Comparison of ENCODE assay signal across 8 mouse cellular contexts in genomic region chr7:126847421-126848398, GRCm38 (mm10). TPM values are rescaled to one million over a fixed set of nuclear protein-coding genes. Genes with fewer than 3 reads are reported as not detected.
A peak's percentile ranks its signal among the peaks of the same experiment; 100 is the strongest.
DNase-seq lines count a peak whose midpoint lies in the region; ATAC-seq and TF ChIP-seq lines count a peak whose summit lies in the region.

No protein-coding gene starts in this region.

- WGBS in cerebellum, adult 2 months = 1% methylated on average over 74 of the region's 74 CpGs
- 1% methylated on average over 55 of the region's 74 CpGs for WGBS in lung, postnatal 0 days
- under 1% methylated on average over 70 of the region's 74 CpGs for WGBS in midbrain, embryonic 11.5 days

- H3K9me3 ChIP-seq in lung, postnatal 0 days (ENCODE audit: low read length) = no peaks in the 10 kb centered on the region
- no peaks in the 10 kb centered on the region for H3K9me3 ChIP-seq in midbrain, embryonic 11.5 days (ENCODE audit: control insufficient read depth, low read length)

- TF ChIP-seq POLR2A in cerebellum, adult 2 months (IDR thresholded peaks at IDR 0.05; ENCODE audit: borderline replicate concordance, insufficient read depth, low read length) = no peak

- ATAC-seq in lung, postnatal 0 days = peak; percentile 49
- ATAC-seq in granulocyte monocyte progenitor cell, adult 5-6 weeks (replicated peaks; ENCODE audit: poor library complexity, severe bottlenecking) = peak; percentile 26
- peak; percentile 72 for ATAC-seq in midbrain, embryonic 11.5 days (ENCODE audit: low FRiP score)

- H3K36me3 ChIP-seq in lung, postnatal 0 days (ENCODE audit: insufficient read depth, low read length) = 0 out of 2 replicates have a peak, but pooled peaks cover under 1% of the 10 kb centered on the region
- H3K36me3 ChIP-seq in midbrain, embryonic 11.5 days (ENCODE audit: control insufficient read depth, insufficient read depth, low read length) = peaks cover 4% of the 10 kb centered on the region; the same call in 1 of the 2 replicates

- no peak for TF ChIP-seq CTCF in cerebellum, adult 2 months (IDR thresholded peaks at IDR 0.05; ENCODE audit: borderline replicate concordance, insufficient read depth, low read depth, low read length)
- no peak for TF ChIP-seq CTCF in lung, postnatal 0 days (IDR thresholded peaks at IDR 0.05)

- no peak for TF ChIP-seq EP300 in lung, postnatal 0 days (IDR thresholded peaks at IDR 0.05)

- no peaks in the 10 kb centered on the region for H3K27me3 ChIP-seq in cerebellum, adult 2 months (ENCODE audit: control insufficient read depth, insufficient read depth, low read length)
- H3K27me3 ChIP-seq in lung, postnatal 0 days (replicated peaks; ENCODE audit: insufficient read depth, low read length) = 0 out of 2 replicates have a peak, but pooled peaks cover 22% of the 10 kb centered on the region
- H3K27me3 ChIP-seq in midbrain, embryonic 11.5 days (ENCODE audit: control insufficient read depth, insufficient read depth, low read length) = peaks cover 17% of the 10 kb centered on the region

- peak in 1 of 2 experiments; percentile 28 for DNase-seq in cerebellum, adult 2 months
- no peak for DNase-seq in cerebellum, adult 8-10 months
- DNase-seq in lung, postnatal 0 days (ENCODE audit: low spot score) = peak; percentile 17
- no peak for DNase-seq in lung, adult 18-20 months
- DNase-seq in midbrain, embryonic 11.5 days (ENCODE audit: low spot score, missing footprints) = peak; percentile 94
- DNase-seq in gastrocnemius, postnatal 4 days (ENCODE audit: low spot score in 2 of 2) = no peak
- no peak for DNase-seq in ovary, postnatal 10 days (ENCODE audit: low spot score)

- peak overlapping the region; percentile 34 for H3K4me3 ChIP-seq in cerebellum, adult 2 months (replicated peaks; ENCODE audit: insufficient read depth, low read depth, low read length)
- H3K4me3 ChIP-seq in lung, postnatal 0 days (ENCODE audit: low read depth, low read length) = peak overlapping the region; percentile 46
- H3K4me3 ChIP-seq in midbrain, embryonic 11.5 days (ENCODE audit: low read depth, low read length) = peak overlapping the region; percentile 56

- H3K4me1 ChIP-seq in cerebellum, adult 2 months (ENCODE audit: control insufficient read depth, insufficient read depth, low read length) = peaks cover 4% of the 10 kb centered on the region; the same call in 1 of the 2 replicates
- H3K4me1 ChIP-seq in lung, postnatal 0 days (ENCODE audit: insufficient read depth, low read depth, low read length) = no peaks in the 10 kb centered on the region
- H3K4me1 ChIP-seq in midbrain, embryonic 11.5 days (ENCODE audit: control insufficient read depth, insufficient read depth, low read length) = peaks cover 20% of the 10 kb centered on the region

- H3K9ac ChIP-seq in lung, postnatal 0 days (replicated peaks; ENCODE audit: low read depth) = no peak overlapping the region
- H3K9ac ChIP-seq in midbrain, embryonic 11.5 days (ENCODE audit: low read length) = peak overlapping the region; percentile 80

- no peak overlapping the region for H3K27ac ChIP-seq in cerebellum, adult 2 months (ENCODE audit: insufficient read depth, low read length)
- no peak overlapping the region for H3K27ac ChIP-seq in lung, postnatal 0 days (ENCODE audit: low read length)
- H3K27ac ChIP-seq in midbrain, embryonic 11.5 days (ENCODE audit: low read depth, low read length) = no peak overlapping the region

- peak overlapping the region; percentile 95 for H3K4me2 ChIP-seq in lung, postnatal 0 days (replicated peaks; ENCODE audit: low read depth, low read length)
- peak overlapping the region; percentile 100 for H3K4me2 ChIP-seq in midbrain, embryonic 11.5 days

RNA-seq across cellular contexts. Expression of gene Doc2a, which starts 0.5 kb away (rescaled TPM):
- polyA plus RNA-seq in cerebellum, adult 2 months (2012; rRNA removed) = 9.7 and 12.1 TPM in 2 replicates
- polyA plus RNA-seq in lung, postnatal 0 days (2015; fragmentation: Nextera tagmentation; extraction: Ambion mirVana) = 0.20 and 0.33 TPM in 2 replicates
- total RNA-seq in granulocyte monocyte progenitor cell, adult 5-6 weeks (2014; fragmentation: Nextera tagmentation) = not detected in 2 replicates
- total RNA-seq in granulocyte monocyte progenitor cell, adult 5-6 weeks (2017) = 0.15 TPM in 1 of 2 replicates, not detected in the other
- 4.1 and 4.8 TPM in 2 replicates for polyA plus RNA-seq in midbrain, embryonic 11.5 days (2014; fragmentation: Nextera tagmentation; extraction: Ambion mirVana)
- total RNA-seq in gastrocnemius, postnatal 4 days (2021) = under 1 TPM; 0.26 to 0.32 TPM

RNA-seq across cellular contexts. Expression of gene Hirip3, which starts 14.1 kb away (rescaled TPM):
- 60.9 and 63.1 TPM in 2 replicates for polyA plus RNA-seq in cerebellum, adult 2 months (2012; rRNA removed)
- polyA plus RNA-seq in lung, postnatal 0 days (2015; fragmentation: Nextera tagmentation; extraction: Ambion mirVana) = 8.4 and 9.3 TPM in 2 replicates
- 62.2 and 65.9 TPM in 2 replicates for total RNA-seq in granulocyte monocyte progenitor cell, adult 5-6 weeks (2014; fragmentation: Nextera tagmentation)
- total RNA-seq in granulocyte monocyte progenitor cell, adult 5-6 weeks (2017) = 168 and 171 TPM in 2 replicates
- polyA plus RNA-seq in midbrain, embryonic 11.5 days (2014; fragmentation: Nextera tagmentation; extraction: Ambion mirVana) = 23.8 and 28.4 TPM in 2 replicates
- 10 to 100 TPM; 22.2 to 29.4 TPM for total RNA-seq in gastrocnemius, postnatal 4 days (2021)

RNA-seq across cellular contexts. Expression of gene Ino80e, which starts 14.5 kb away (rescaled TPM):
- 67.3 and 67.6 TPM in 2 replicates for polyA plus RNA-seq in cerebellum, adult 2 months (2012; rRNA removed)
- polyA plus RNA-seq in lung, postnatal 0 days (2015; fragmentation: Nextera tagmentation; extraction: Ambion mirVana) = 52.2 and 54.7 TPM in 2 replicates
- total RNA-seq in granulocyte monocyte progenitor cell, adult 5-6 weeks (2014; fragmentation: Nextera tagmentation) = 89.0 and 100 TPM in 2 replicates
- 23.4 and 35.3 TPM in 2 replicates for total RNA-seq in granulocyte monocyte progenitor cell, adult 5-6 weeks (2017)
- polyA plus RNA-seq in midbrain, embryonic 11.5 days (2014; fragmentation: Nextera tagmentation; extraction: Ambion mirVana) = 92.6 and 99.7 TPM in 2 replicates
- 10 to 100 TPM; 35.9 to 38.7 TPM for total RNA-seq in gastrocnemius, postnatal 4 days (2021)

RNA-seq across cellular contexts. Expression of gene 4930451I11Rik, which starts 16.3 kb away (rescaled TPM):
- polyA plus RNA-seq in cerebellum, adult 2 months (2012; rRNA removed) = not detected in 2 replicates
- not detected in 2 replicates for polyA plus RNA-seq in lung, postnatal 0 days (2015; fragmentation: Nextera tagmentation; extraction: Ambion mirVana)
- not detected in 2 replicates for total RNA-seq in granulocyte monocyte progenitor cell, adult 5-6 weeks (2014; fragmentation: Nextera tagmentation)
- total RNA-seq in granulocyte monocyte progenitor cell, adult 5-6 weeks (2017) = not detected in 2 replicates
- polyA plus RNA-seq in midbrain, embryonic 11.5 days (2014; fragmentation: Nextera tagmentation; extraction: Ambion mirVana) = not detected in 2 replicates
- not detected for total RNA-seq in gastrocnemius, postnatal 4 days (2021)

RNA-seq across cellular contexts. Expression of gene Taok2, which starts 36.8 kb away (rescaled TPM):
- polyA plus RNA-seq in cerebellum, adult 2 months (2012; rRNA removed) = 107 and 108 TPM in 2 replicates
- 36.1 and 39.0 TPM in 2 replicates for polyA plus RNA-seq in lung, postnatal 0 days (2015; fragmentation: Nextera tagmentation; extraction: Ambion mirVana)
- 28.0 and 45.8 TPM in 2 replicates for total RNA-seq in granulocyte monocyte progenitor cell, adult 5-6 weeks (2014; fragmentation: Nextera tagmentation)
- total RNA-seq in granulocyte monocyte progenitor cell, adult 5-6 weeks (2017) = 29.9 and 35.6 TPM in 2 replicates
- 25.7 and 27.2 TPM in 2 replicates for polyA plus RNA-seq in midbrain, embryonic 11.5 days (2014; fragmentation: Nextera tagmentation; extraction: Ambion mirVana)
- total RNA-seq in gastrocnemius, postnatal 4 days (2021) = 10 to 100 TPM; 61.2 to 67.0 TPM

Comparison
In these comparisons a context has a peak if more than half of its experiments do, and no peak if none do; other contexts are left out.
1. DNase-seq: peak in lung, postnatal 0 days (single experiment) and midbrain, embryonic 11.5 days (single experiment); none in cerebellum, adult 8-10 months (single experiment), lung, adult 18-20 months (0 of 2), gastrocnemius, postnatal 4 days (0 of 2) and ovary, postnatal 10 days (single experiment).
2. Peak in every context shown above with its lines, with median percentiles within 50 percentile points of each other: H3K4me3 ChIP-seq and ATAC-seq.